Mouse (Mus musculus) thymus, postnatal 25 days (tissue): ENCODE measurements around the gene Mpc1.

ENCODE experiments used
- DNase-seq: peaks from one replicate; pipeline ENCODE4 v3.0.0; 2022

The Mpc1 gene

DNA sequence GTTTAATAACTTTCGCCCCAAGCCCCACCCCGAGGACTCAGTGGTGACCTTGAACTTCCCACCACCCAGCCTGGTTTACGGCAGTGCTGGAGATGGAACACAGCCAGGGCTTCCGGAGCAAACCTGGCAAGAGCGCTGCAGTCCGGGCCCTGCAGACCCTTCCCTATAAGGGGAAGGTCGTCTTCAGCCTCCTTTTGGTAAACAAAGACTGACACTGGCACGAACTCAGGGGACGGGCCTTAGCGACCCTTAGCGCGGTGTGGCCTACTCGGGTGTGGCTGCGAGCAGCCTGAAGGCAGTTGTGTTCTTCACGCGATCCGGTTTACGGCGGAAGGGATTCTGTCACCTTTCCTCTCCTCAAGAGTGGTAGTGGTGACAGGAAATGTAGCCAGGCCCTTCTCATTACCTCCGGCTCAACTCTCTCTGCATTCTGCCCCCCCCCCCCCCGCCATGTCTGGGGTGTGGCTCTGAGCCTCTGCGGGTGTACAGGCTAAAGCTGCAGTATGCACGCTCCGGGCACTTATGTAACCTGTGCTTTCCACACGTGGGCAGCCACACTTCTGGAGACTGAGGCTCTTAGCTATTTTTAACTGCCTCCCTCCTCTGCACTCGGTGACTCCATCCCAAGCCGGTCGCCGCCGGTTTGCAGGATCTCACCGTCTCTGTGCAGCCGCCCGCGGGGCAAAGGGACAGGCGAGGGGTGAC is at the start of gene Mpc1:
Gene Mpc1, plus strand, starts transcription at position 84 of the 705 bp plus-strand sequence.
- DNase-seq, result peak; percentile 62

DNA sequence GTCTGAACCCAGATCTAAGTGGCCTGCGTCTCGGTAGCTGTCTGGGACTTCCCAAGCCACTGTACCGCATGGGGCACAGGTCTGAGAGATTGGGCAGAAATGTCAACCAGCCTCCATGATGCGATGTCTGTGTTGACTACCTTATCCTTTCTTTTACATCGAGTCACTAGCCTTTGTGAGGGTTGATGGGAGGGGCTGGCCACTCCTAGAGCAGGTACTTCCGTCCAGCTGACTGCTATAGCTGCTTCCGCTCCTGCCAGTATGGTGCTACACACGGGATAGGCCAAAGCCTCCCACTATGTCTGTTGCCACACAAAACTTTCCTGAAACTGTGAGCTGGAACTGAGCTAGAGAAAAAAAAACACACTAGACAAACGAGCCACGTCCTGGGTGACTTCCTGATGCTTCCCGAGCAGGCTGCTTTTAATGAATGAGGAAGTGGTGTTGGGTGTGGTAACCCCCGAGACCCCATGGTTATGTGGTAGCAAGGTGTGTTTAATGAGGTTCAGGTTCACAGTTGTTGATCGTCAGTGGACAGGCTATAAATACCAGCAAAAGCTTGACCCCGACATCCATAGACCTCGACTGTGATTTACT is 49.0 kb upstream of the Mpc1 start:
- no peak for DNase-seq

DNA sequence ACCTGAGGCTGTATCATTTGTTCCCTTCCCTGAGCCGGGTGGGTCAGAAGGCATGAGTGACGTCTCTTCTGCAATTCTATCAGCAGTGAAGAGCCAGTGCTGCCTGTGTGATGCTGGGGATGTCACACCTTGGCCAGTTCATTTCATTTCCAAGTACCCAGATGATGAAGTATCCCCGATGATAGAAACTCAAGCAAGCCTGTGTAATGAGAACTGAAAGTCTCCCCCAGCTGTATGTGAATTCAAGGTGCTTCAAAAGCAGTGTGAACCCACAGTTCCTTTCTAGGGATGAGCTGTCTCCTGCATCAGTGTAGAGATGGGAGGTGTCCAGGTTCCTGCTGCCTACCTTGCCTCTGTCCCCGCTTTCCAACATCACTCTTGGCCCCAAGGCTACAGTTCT is 48.2 kb upstream of the Mpc1 start:
- no peak for DNase-seq

- DNase-seq, result no peak
These were observed 47.0 kb upstream of the Mpc1 start, which contains the start of gene Ccr6 for GRCm38 (mm10) chr17:8235743-8236142. Gene Ccr6, plus strand, starts transcription at chr17:8236043.

GRCm38 (mm10) chr17:8238012-8238710 is 44.5 kb upstream of the Mpc1 start:
- no peak for DNase-seq

GRCm38 (mm10) chr17:8239561-8239960 is 43.1 kb upstream of the Mpc1 start:
- no peak for DNase-seq

DNA sequence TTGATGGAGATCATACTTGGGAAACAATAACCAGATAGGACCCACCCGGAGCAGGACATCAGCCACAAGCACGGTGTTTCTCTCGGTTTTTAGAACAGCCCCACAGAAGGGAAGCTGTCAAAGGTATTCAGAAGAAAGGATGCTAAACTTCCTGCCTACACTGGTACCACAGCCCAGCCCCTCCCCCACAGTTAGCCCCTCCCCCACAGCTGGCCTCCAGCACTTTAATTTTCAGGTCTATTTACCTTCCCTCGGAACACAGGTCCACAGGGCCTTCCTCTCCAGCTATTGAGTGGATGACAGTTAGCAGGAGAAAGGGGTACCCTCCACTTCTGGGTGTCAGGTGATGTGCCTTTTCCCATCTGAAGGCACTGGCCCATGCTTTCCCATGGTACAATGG is 42.2 kb upstream of the Mpc1 start:
- DNase-seq, result no peak

DNA sequence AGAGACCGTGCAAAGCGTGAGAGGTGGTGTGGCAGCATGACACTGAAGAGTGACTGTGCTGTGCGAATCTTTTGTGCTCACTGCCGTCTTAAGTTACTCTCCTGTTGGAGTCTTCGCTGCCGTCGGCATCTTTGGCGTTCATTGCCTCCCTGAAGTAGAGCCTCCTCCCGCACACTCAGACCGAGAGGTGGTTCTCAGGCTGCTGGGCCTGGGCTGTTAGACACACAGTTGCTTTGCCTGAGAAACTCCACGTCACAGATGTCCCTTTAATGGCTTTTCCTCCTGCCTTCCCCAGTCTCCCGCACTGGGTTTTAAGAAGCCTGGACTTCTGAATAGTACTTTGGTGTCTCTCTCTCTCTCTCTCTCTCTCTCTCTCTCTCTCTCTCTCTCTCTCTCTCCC is 41.1 kb upstream of the Mpc1 start:
- no peak for DNase-seq

GRCm38 (mm10) chr17:8242186-8242585 is 40.5 kb upstream of the Mpc1 start:
- DNase-seq, result no peak

DNA sequence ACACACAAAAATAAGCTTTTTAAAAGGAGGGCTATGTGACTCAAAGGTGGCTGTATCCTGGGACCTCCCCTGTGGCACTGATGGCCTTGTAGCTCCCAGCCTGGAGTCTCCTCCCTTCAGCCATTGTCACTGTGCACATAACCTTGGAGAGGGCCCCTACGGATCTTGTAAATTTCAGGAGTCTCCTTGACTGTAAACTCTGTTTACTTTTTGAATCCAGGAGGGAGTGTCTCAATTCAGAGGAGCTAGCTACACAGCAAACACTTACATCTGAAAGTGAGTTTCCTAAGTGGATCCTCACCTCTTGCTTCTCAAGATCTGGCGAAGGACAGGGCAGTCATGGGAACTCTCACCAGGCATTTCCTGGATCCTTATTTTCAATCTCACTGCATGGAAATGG is 38.6 kb upstream of the Mpc1 start:
- DNase-seq, result no peak

- DNase-seq, result no peak
These were observed 36.5 kb upstream of the Mpc1 start for GRCm38 (mm10) chr17:8246102-8246754.

DNA sequence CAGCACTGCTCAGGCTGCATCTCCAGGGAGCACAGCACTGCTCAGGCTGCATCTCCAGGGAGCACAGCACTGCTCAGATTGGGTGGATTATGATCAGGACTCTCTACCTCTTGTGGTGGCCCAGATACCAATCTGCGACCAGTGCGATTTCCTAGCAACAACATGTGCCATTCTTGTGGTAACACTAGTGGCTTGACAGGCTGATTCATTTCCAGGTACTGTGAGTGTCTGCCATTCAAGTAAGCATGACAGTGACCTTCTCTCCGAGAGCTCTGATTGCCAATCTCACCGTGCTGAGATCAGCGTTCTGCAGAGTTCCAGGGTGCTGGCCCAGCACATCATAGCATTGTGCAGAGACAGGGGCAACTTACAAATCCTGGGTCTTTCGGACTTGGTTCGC is 31.0 kb upstream of the Mpc1 start:
- no peak for DNase-seq

- no peak for DNase-seq
These were observed 28.4 kb upstream of the Mpc1 start for GRCm38 (mm10) chr17:8254268-8254667.

- no peak for DNase-seq
These were observed 27.8 kb upstream of the Mpc1 start for GRCm38 (mm10) chr17:8254914-8255313.

DNA sequence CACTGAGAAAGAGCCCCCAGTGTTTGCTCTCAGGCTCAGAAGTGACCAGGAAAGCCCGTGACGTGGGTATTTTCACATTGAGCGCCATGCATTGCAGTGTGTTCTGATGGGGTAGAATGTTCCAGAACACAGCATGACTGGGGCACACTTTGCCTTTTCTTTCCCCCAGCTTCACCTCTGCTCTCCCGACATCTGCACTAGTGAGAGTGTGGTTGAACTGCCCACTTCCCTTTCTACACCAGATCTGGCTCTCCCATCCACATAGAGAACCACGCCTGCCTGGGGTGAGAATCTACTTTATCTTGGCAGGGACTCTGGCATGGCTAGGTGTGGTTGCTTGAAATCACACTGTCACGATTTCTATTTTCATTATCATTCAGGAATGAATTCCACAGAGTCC is 27.1 kb upstream of the Mpc1 start:
- DNase-seq, result no peak

DNA sequence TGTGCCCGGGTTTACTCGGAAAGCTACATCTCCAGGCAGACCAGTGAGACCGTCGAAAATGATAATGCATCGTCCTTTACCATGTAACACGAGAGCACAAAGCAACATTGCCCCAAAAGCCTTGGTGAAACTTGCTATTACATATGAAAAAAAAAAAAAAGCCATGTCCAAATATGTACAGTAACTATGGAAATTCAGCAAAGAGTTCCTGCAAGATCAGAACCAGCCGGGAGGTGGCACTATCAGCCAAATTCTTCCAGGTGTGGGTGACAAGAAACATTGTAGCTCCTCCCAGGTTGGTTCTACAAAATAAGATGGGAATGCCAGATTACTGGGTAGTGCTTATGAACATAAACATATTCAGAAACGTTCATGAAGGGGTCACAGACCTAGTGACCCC is 25.7 kb upstream of the Mpc1 start:
- no peak for DNase-seq

- peak; percentile 45 for DNase-seq
These were observed 18.1 kb upstream of the Mpc1 start for GRCm38 (mm10) chr17:8264638-8265037.

DNA sequence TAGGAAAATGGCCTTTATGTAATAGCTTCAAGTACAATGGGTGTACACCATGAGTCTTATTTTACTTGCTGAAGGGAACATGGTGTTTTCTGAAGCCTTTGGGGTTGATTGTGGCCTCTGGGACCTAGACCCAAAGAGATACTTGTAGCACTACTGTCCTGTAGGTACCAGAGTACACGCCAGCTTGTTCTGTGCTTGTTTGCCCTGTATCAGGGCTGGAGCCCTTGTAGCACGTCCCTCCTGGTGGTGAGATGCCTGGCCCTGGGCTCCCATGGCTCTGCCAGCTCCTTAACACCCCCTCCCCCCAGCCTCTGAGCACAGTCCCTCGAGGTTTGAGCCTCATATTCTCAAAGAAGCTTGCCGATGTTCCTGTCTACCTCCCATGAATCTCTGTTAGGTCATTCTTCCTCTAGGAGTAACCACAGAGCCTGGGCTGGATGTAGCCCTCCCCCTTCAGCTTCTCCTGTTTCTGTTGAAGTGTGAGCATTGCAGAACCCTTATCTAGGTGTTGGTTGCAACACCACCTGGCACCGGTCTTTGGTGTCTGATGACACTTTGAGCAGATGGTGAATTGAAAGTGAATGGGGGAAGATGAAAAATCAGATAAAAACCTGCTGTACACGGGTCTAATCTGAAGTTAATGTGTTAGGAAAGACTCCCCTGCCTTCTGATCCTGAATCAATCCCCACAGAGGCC is 10.5 kb upstream of the Mpc1 start:
- no peak for DNase-seq

DNA sequence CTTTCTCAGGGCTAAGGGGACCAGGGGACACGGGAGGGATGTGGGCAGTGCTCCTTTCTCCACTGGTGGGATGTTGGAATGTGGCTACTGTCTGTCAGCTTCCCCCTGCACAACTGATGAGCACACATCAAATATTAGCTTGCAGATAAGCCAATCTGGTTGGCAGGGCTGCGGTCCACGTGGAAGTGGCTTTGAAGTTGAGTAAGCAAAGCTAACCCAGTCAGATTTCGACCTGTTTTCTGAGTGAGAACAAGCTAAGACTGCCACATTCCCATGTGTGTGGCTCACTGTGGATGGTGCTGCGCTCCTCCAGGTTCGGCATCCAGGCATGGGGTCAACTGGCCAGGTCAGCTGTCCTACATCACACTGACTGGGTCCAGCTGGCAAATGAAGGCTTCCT is 9.8 kb upstream of the Mpc1 start:
- no peak for DNase-seq

GRCm38 (mm10) chr17:8276071-8276470 is 6.6 kb upstream of the Mpc1 start:
- DNase-seq, result no peak

DNA sequence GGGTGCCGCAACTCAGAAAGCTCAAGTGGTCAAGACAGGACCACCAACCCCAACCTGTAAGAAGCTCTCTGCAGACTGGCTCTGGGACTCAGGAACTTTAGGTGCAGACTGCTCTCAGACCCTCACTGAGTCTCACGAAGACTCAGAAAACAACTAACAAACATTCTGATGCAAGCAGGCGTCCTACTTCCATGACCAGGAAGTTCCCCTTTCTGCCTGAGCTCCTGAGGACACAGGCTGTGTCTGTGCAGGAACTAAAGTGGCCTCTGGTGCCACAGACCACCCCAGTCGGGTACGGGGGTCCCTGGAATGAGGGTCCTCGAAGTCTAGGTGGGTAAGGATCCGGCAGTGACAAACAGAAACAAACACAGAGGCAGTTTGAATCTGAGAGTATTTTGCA is 6.0 kb upstream of the Mpc1 start:
- no peak for DNase-seq

GRCm38 (mm10) chr17:8277266-8277665 is 5.4 kb upstream of the Mpc1 start:
- no peak for DNase-seq

- no peak for DNase-seq
These were observed 4.3 kb upstream of the Mpc1 start for GRCm38 (mm10) chr17:8278356-8278755.
